Mouse (Mus musculus) cerebellum, postnatal 36 days (tissue): ENCODE results near the gene Prdm10.
A peak's percentile ranks its signal among the peaks of the same experiment; 100 is the strongest.

Source experiments
- DNase-seq, 2 experiments: peaks; one replicate each; pipeline ENCODE4 v3.0.0; 2021 to 2022; ENCODE audit warnings: mixed read lengths in 2 of 2

Prdm10 gene

GRCm38 (mm10) chr9:31266013-31266659 lies 14.2 kb upstream of the Prdm10 start:
- DNase-seq, result no peak

GRCm38 (mm10) chr9:31271221-31272015 lies 8.9 kb upstream of the Prdm10 start:
- no peak for DNase-seq

GRCm38 (mm10) chr9:31272160-31272559 lies 8.2 kb upstream of the Prdm10 start:
- DNase-seq, result no peak

- no peak for DNase-seq
These were observed 1.7 kb upstream of the Prdm10 start for GRCm38 (mm10) chr9:31278651-31279050.

- no peak for DNase-seq
These were observed 1.0 kb upstream of the Prdm10 start for GRCm38 (mm10) chr9:31279306-31279705.

- no peak for DNase-seq
These were observed 413 bp upstream of the Prdm10 start for GRCm38 (mm10) chr9:31279885-31280365.

GRCm38 (mm10) chr9:31281011-31281662 lies 799 bp downstream of the Prdm10 start:
- DNase-seq, result peak; percentile 84 to 88

GRCm38 (mm10) chr9:31281663-31282015 lies 1.3 kb downstream of the Prdm10 start:
- peak; percentile 47 to 63 for DNase-seq

GRCm38 (mm10) chr9:31282536-31282935 lies 2.2 kb downstream of the Prdm10 start:
- DNase-seq, result peak in 1 of 2 experiments; percentile 43

- no peak for DNase-seq
These were observed 2.7 kb downstream of the Prdm10 start for GRCm38 (mm10) chr9:31283044-31283443.

GRCm38 (mm10) chr9:31283911-31284310 lies 3.6 kb downstream of the Prdm10 start:
- no peak for DNase-seq

GRCm38 (mm10) chr9:31290201-31290862 lies 10.0 kb downstream of the Prdm10 start:
- DNase-seq, result no peak

- DNase-seq, result no peak
These were observed 11.6 kb downstream of the Prdm10 start for GRCm38 (mm10) chr9:31291978-31292377.

- no peak for DNase-seq
These were observed 12.9 kb downstream of the Prdm10 start for GRCm38 (mm10) chr9:31293208-31293607.

- DNase-seq, result no peak
These were observed 15.0 kb downstream of the Prdm10 start for GRCm38 (mm10) chr9:31295311-31295710.

- no peak for DNase-seq
These were observed 16.0 kb downstream of the Prdm10 start for GRCm38 (mm10) chr9:31296293-31296692.

- DNase-seq, result peak in 1 of 2 experiments; percentile 60
These were observed 18.4 kb downstream of the Prdm10 start for GRCm38 (mm10) chr9:31298751-31299150.

GRCm38 (mm10) chr9:31300525-31300924 lies 20.2 kb downstream of the Prdm10 start:
- no peak for DNase-seq

GRCm38 (mm10) chr9:31301107-31301506 lies 20.8 kb downstream of the Prdm10 start:
- DNase-seq, result no peak

- no peak for DNase-seq
These were observed 21.4 kb downstream of the Prdm10 start for GRCm38 (mm10) chr9:31301526-31302311.

- no peak for DNase-seq
These were observed 24.0 kb downstream of the Prdm10 start for GRCm38 (mm10) chr9:31304358-31304757.

- DNase-seq, result no peak
These were observed 24.8 kb downstream of the Prdm10 start for GRCm38 (mm10) chr9:31305117-31305516.
